Mouse (Mus musculus): Measurements from ENCODE around the gene Ccdc155.
"Not testable (repeated sequence)": the region's sequence is repeated elsewhere in the genome, so short reads cannot be mapped to it uniquely, and the experiment has no call there.

The Ccdc155 gene

DNA sequence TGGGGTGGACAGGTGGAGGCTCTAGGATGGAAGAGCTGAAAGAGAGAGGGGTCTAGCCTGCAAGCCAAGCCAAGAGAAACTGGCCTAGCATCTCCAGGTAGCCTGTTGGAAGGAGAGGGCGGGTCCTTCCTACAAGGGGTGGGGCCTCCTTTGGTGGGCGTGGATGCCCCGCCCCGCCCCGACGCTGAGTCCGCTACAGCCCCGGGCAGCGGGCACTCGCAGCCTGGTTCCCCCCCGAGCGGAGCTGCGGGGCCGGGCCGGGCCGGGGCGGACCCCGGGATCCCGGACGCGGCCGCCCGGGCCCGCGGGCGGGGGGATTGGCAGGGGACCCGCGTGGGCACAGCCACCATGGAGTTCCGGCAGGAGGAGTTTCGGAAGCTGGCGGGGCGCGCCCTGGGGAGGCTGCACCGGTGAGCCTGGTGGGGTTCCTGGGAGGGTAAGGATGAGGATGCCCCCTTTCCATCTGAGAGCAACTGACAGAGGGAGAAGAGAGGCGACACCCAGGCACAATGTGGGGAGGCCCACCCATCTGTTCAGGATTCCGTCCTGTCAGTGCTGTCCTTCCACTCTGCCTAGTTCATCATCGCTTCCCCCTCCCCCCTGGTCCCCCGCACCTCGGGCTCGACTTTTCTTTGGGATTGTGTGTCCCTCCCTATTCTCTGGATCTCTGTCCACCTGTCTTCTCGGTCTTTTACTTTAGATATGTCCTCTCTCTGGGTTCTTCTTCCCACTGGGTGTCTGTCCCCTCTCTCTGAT is 40.8 kb downstream of the Ccdc155 start, which contains the start of gene Slc17a7:
TSS of gene Slc17a7 (plus strand) at position 215 of the 756 bp plus-strand sequence.
- no peak for DNase-seq (ENCODE audit: low read depth)

DNA sequence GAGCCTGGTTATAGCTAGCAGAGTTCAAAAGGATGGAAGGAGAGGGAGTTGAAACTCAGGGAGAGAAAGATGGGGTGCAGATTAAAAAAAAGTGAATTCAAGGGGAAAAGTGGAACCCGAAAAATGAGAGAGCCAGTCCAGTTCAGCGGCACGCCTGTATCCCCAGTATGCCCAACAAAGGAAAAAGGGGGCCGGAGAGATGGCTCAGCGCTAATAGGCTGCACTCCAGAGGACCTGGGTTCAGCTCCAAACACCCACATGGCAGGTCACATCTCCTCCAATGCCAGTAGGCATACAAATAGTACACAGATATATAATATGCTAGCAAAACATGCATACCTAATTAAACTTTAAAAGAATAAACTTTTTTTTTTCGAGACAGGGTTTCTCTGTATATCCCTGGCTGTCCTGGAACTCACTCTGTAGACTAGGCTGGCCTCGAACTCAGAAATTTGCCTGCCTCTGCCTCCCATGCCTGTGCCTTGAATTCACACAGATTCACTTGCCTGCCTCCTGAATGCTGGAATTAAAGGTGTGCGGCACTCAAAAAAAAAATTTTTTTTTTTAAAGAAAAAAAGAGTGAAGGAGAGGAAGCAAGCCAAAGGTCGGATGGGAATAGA is 41.6 kb downstream of the Ccdc155 start:
- DNase-seq (ENCODE audit: low read depth), result no peak

DNA sequence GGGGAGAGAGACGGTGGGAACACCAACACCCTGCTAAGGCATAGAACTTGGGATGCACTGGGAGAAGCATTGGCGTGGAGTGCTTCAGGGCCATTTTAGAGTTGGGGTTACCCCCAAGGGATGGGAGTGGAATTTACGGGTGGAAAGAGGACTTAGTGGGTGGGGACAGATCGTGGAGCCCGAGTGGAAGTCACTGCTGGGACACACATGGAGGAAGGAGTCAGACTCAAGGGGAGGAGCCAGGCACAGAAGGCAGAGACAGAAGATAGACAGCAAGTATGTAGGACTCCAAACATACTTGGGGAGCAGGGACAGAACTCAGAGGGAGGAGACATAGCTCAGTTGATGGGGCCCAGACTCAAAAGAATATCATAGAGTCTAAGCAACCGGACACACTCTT is 42.1 kb downstream of the Ccdc155 start:
- no peak for DNase-seq (ENCODE audit: low read depth)

DNA sequence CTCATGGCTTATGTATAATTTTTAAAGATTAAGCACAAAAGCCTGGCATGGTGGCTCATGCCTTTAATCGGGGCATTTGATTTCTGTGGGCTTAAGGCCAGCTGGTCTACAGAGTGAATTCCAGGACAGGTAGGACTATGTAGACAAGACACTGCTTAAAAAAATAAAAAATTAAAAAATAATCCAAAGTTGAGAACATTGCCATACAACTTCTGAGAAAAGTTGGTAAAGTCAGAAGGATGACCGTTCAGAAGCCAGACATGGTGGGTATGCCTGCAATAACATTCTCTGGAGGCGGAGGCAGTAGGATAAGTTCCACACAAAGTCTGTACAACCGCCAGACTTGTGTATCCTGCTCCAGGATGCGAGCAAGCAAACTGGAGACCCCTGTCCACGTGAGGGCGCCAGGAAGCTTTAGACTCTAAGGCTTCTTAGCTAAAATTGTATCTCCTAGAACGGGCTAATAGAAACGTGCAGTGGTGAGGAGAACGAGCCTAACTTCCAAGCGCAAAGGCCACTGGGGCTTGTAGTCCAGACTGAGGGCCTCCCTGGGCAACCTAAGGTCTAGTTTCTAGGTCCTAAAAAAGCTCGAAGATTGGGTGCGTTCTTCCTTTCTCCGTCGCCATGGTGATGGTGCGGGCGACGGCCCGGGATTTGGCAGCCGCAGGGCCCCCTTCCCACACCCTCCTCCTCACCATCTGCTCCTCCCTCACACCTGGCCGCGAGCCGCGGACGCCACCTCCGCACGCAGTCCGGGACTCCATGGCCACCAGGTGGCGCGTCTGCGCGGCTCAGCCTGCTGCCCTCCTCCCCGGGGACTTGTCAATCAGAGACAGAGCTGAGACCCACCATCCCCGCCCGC is 42.8 kb downstream of the Ccdc155 start:
- DNase-seq (ENCODE audit: low read depth), result peak; percentile 78

DNA sequence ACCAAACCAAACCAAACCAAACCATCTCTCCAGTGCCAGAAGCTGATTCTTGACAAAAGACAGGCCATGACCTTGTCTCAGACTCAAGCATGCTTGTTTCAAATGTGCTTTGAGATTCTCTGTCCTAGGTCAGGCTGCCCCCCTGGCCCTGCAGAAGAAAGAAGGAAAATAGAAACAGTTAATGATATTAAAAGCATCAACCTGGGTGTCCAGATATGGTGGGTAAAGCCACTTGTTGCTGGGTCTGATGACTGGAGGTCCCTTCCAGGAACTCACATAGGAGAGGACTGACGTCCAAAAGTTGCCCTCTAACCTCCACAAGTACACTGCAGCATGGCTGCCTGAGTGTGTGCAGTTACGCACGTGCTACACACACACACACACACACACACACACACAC is 43.8 kb downstream of the Ccdc155 start:
- no peak for DNase-seq (ENCODE audit: low read depth)

DNA sequence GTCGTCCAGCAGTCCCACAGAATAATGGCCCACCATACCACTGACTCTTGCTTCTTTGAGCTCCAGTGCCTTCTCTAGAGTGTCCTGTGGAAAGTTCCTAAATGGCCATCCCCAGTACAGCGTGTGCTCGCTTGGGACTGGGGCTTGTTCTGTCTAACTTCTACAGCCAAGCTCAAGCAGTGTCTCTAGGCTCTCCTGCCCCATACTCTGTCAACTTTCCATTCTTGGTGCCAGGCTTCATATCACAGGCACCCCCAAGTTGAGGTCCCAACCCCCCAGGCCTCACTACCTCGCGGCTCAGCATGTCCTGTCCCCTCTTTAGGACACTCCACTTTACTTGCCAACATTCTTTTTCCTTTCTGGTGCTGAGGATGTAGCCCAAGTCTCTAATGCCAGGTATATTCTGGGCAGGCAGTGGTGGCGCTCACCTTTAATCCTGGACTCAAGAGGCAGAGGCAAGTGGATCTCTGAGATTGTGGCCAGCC is 44.3 kb downstream of the Ccdc155 start:
- no peak for DNase-seq (ENCODE audit: low read depth)

DNA sequence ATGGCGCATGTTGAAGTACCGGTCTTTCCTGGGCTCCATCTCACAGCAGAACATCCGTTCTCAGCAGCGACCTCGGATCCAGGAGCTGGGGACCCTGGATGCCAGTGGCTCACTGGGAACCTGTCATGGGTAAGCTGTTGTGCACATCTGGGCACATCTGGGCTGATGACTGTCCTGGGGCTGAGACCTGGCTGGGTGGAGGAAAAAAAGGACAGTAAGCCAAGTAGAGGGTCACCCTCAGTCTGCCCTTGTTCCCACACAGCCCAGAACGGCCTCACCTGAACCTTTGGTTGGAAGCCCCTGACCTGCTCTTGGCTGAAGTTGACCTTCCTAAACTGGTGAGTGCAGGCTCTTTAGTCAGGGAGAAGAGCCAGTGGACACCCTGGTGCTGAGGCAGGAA is 45.7 kb downstream of the Ccdc155 start:
- no peak for DNase-seq (ENCODE audit: low read depth)

DNA sequence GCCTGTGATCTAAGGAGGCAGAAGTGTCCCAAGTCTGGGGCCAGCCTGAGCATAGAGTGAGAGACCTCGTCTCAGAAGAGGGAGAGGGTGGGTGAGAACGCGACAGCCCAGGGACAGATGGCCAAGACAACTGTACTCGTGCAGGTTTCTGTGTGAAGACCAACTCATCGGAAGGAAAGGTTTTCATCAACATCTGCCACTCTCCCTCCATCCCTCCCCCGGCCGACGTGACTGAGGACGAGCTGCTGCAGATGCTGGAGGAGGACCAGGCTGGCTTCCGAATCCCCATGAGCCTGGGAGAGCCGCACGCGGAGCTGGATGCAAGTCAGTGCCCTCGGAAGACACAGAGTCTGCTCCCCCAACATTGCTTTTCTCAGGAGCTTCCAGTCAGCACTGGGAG is 47.2 kb downstream of the Ccdc155 start:
- DNase-seq (ENCODE audit: low read depth), result no peak

DNA sequence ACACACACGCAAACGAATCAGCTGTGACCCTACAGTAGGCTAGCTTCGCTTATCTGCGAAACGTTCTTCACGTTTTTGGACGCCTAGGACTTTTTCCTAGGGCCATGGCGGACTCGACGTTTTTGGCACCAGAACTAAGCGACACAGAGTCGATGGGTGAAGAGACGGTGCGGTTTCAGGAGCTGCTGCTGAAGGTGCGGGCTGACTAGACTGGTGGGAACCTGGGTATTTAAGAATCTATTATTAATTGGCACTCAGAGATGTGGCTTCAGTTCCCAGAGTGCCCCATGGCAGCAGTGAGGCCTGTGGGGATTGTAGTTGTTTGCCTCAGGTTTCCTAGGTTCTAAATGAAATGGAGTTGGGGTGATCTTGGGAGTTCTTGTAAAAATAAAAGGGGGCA is 48.5 kb downstream of the Ccdc155 start:
- DNase-seq (ENCODE audit: low read depth), result no peak

DNA sequence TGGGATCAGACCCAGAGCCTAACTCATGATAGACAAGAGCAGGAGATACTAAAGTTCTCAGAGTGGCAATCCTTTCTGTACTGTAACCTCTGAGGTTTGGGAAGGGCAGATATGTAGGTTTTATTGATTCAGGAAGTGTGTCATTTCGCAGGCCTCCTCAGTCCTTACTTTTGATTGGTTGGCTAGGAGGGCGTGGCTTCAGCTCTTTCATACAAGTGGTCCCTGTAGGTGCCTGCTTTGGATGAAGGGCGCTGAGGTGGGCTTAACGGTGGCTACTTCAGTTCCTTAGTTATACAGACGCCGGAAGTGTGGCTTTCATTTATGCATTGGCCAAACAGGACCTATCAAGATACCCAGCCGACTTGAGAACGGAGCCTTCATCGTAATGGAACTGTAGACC is 49.1 kb downstream of the Ccdc155 start:
- no peak for DNase-seq (ENCODE audit: low read depth)

DNA sequence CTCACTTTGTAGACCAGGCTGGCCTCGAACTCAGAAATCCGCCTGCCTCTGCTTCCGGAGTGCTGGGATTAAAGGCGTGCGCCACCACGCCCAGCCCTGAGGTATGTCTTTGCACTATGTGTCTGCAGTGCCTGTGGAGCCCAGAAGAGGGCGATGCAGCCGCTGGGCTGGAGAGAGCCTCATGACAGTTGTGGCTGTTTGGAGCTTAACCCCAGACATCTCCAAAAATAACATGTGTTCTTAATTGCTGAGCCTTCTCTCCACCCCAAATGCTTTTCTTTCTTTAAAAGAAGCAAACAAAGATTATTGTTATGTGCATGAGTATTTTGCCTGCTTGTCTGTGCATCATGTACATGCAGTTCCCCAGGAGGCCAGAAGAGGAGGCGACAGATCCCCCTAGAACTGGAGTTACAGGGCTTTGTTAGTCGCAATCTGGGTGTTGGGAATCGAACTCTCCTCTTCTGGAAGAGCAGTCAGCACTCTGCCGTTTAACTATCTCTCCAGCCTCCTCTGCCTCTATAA is 49.6 kb downstream of the Ccdc155 start:
- no peak for DNase-seq (ENCODE audit: low read depth)

DNA sequence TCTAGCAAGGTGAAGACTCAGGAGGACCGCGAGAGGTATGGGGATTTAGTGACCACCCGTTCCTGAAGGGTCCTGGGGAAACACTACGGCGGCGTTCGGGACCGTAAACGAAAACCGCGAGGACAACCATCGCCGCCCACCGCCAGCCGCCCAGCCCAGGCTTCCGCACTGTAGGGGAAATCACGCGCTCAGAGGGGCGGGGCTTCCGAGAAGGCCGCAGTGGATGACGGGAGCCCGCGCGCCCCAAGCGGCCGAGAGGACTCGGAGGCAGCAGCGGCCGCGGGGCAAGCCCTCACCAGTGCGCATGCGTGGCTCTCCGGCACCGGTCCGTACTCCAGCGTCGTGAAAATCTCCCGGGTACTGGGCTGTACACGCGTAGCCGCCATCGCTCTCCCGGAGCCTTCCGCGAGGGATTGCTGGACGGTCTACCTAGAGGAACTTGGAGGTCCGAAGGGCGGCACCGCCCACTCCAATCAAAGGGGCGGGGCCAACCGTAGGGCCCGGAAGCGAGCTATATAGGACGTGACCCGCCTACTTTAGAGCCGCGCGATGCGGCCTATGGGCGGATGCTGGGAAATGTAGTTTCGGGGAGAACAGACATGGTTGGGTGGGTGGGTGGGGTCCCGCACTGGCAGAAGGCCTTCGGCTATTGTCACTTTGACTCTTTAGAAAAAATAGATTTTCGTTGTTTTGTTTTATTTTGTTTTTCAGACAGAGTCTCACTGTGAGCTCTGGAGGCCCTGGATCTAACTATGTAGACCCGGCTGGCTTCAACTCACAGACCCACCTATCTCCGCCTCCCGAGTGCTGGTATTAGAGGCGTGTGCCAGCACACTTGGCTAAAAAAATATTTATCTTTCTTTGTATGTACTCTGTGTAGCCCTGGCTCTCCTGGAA is 50.3 kb downstream of the Ccdc155 start, which contains the start of the genes Pih1d1 and Aldh16a1:
TSS of gene Pih1d1 (plus strand) at position 208 of the 897 bp plus-strand sequence.
TSS of gene Aldh16a1 (minus strand) at position 489 of the 897 bp plus-strand sequence.
- peak; percentile 83 for DNase-seq (ENCODE audit: low read depth)

DNA sequence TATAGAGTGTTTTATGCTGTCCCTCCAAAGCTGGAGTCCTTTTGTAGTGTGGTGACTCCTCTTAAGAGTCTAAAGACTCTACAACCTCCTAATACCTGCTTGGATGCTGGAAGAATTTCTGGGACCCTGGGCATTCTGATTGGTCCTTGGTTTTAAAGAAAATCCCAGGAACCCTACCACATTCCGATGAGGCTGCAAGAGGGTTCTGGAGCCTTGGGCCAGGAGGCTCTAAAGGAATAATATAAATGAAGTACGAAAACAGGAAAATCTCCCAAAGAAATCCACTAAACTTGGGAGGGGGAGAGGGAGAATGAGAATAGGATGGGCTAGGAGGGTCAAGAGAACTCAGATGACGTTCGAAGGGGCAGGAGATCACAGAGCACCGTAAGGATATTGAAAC is 51.1 kb downstream of the Ccdc155 start:
- no peak for DNase-seq (ENCODE audit: low read depth)

DNA sequence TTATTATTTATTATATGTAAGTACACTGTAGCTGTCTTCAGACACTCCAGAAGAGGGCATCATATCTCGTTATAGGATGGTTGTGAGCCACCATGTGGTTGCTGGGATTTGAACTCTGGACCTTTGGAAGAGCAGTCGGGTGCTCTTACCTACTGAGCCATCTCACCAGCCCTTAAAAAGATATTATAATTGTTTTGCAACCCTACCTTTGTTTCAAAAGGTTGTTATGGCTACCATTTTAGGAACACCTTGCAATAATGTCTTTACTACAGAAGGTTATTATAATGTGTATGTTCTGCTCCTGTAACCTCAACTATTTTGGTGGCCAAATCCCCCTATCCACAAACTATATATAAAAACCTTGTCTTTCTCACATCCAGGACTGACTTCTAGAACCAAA is 51.6 kb downstream of the Ccdc155 start:
- DNase-seq (ENCODE audit: low read depth), result not testable (repeated sequence)

DNA sequence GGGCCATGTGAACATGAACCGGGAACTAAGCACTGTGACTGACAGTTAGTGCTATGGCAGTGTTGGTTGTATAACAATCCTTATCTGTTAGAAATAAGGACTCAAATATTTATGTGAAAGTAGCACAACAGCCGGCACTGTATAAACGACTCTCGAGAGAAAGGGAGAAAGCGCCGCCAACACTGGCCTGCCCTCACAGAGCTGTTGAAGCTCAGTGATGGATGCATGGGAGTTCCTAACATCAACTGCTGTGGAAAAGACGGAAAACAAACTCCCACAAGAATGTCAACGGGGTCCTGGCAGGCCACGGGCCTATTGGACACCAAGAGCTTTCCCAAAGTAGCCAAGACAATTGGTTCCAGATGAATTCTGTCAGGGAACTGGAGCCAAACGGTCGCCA is 53.4 kb downstream of the Ccdc155 start:
- DNase-seq (ENCODE audit: low read depth), result peak; percentile 74

DNA sequence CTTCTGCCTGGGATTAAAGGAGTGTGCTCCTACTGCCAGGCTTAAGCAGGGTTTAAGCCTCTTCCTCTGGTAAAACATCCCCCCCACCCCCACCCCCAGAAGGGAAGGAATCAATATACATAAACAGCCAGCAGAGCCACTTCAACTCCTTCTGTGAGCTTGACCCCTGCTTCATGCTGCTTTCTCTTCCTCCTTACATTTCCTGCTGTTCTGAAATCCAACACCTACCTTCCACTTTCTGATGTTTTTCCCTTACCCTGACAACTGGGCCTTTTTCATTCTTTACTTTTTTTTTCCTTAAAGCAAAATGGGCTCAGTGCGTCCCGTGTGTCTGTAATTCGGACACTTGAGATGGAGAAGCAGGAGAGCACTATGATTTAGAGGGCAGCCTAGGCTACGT is 54.4 kb downstream of the Ccdc155 start:
- no peak for DNase-seq (ENCODE audit: low read depth)

DNA sequence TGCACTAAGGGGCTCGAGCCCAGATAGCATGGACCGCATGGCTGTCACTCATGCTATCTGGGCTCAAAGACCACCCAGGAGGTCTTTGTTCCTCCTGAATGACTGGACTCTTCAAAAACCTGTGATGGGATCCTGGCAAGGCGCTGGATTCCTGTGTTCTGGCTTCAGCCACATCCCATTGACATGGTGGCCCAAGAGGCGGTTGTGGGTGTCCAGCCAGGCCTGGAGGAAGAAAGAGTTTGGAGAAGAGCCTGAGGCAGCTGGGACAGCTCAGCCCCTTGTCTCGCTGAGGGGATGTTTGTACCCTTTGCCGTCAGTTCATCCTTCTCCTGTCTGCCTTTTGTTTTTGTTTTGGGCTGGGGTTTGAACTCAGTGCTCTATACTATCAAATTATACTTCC is 55.1 kb downstream of the Ccdc155 start:
- no peak for DNase-seq (ENCODE audit: low read depth)

DNA sequence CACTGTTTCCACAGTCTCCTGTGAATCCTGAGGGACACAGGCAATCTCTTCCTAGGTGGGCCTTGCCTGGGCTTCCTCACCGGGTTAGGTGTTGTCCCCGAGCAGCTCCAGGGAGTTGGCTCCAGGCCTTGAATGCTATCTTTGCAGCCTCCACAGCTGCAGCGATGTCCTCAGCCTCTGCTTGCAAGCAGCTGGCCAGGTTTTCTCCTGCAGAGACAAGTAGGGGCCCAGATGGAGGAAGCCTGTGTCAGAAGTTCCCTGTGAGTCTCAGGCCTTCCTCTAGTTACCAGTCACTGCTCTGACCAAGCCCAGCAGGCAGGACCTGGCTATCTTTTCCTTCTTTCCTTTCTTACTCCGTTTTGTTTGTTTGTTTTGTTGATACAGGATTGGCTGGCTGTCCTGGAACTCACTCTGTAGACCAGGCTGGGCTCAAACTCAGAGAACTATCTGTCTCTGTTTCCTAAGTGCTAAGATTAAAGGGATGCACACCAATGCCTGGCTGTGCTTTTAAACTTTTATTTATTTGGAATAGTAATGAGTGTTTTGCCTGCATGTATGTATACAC is 56.1 kb downstream of the Ccdc155 start:
- no peak for DNase-seq (ENCODE audit: low read depth)

DNA sequence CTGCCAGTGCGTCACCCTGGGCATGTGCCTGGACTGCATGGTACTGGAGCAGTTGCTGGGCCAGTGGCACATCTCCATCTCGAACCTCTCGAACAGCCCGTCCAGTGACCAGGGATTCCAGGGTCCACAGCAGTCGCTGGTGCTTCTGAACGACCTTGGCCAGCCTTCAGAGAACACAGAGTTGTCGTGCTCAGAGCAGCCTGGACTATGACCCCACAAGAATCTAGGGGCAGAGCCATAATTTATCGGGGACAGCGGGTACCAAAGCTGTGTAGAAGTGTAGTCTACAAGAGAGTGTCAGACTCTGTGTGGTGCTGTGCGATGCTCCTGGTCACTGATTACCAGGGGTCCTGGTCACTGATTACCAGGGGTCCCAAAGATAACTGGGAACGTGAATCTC is 56.8 kb downstream of the Ccdc155 start:
- DNase-seq (ENCODE audit: low read depth), result no peak

DNA sequence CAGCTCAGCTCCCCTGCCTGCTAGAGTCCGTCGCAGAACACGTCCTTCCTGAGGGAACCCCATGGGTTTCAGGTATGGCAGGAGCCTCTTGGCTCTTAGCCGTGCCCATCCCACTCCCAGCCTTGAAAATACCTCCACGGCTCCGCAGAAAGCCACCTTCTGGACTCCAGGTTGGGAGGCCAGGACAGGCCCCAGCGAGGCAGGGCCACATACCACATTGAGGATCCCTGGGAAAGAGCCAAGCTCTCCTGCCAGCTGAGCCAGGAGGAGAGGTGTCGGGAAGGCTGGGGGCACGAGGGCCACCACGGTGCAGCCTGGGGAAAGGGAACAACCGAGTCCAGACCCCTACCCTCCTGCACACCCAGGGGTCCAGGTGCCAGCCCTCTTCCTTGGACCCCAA is 57.4 kb downstream of the Ccdc155 start:
- no peak for DNase-seq (ENCODE audit: low read depth)

DNA sequence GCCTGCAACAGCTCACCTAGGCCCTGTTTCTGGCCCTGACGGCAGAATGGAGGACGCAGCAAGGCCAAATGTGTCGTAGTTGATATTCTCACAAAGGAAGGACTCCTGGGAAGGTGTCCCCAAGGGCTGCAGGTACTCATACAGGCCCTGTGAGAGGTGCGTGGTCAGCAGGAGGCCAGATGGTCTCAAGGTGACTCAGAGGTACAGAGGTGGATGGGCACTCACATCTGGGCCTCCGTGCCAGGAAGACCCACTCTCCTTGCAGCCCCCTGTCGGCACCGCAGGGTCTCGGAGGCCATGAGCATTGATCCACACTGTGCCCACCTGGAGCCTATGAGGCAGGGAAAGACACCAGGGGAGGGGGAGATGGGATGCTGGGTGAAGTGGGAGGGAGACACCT is 59.2 kb downstream of the Ccdc155 start:
- no peak for DNase-seq (ENCODE audit: low read depth)
